Mouse (Mus musculus) cortical plate, adult 2 months (tissue): Measurements from ENCODE around the gene Fam160b1.

Source experiments
- CTCF ChIP-seq: fragments of 200-500 bp; IDR thresholded peaks from 2 replicates; pipeline ENCODE4 v1.5.1; 2011; ENCODE audit warnings: mild to moderate bottlenecking, control low read depth, low read length; ENCODE audit not compliant: insufficient read depth; ENCODE audit errors: extremely low read depth
- POLR2A ChIP-seq: fragments of 200-500 bp; IDR thresholded peaks from 2 replicates; pipeline ENCODE4 v1.6.1; 2011; ENCODE audit warnings: mild to moderate bottlenecking, low read length, control low read depth; ENCODE audit not compliant: insufficient read depth; ENCODE audit errors: extremely low read depth

DNA sequence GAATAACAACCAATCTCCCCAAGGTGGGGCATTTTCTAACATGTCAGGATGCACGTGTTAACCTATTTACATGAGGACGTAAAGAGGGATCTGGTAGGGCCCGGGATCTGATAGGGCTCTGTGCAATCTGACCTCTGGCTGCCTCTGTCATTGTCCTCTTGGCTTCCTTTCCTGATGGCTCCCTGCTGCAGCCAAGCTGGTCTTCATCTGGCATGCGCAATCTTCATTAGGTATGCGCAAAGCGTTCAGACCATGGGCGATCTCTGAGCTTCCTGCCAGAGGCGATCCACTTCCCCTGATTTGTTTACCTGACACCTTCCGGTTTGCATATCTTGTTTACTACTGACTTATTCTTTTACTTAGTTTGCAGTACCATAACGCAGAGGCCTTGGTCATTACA lies 7.3 kb upstream of the Fam160b1 start:
- TF ChIP-seq CTCF (no peak), POLR2A (no peak)
